Mouse (Mus musculus): ENCODE measurements at regions not wholly inside any gene's neighbourhood (a gene's known extent, or its start where the extent isn't known, plus 50 kb on each side); places are given as distances from the start of the nearest gene placed in this dataset.

GRCm38 (mm10) chrX:12287656-12288561, 127.8 kb upstream of the Bcor start:
- H3K27ac ChIP-seq (ENCODE audit: insufficient read depth, low read depth, low read length, poor library complexity, severe bottlenecking), result no peak overlapping the region; the same call in 1 of the 2 replicates
- peak overlapping the region in 1 of 2 experiments; percentile 22; a peak in 2 of 4 replicates for H3K4me3 ChIP-seq (ENCODE audit: insufficient read depth in 1 of 2, low read depth in 1 of 2, low read length in 2 of 2, poor library complexity in 1 of 2, severe bottlenecking in 1 of 2)
- no peaks in the 10 kb centered on the region for H3K9me3 ChIP-seq (ENCODE audit: control insufficient read depth, insufficient read depth, low read depth, low read length)
- peaks cover 0 to 7% of the 10 kb centered on the region in 2 experiments; a peak in 3 of 4 replicates for H3K4me1 ChIP-seq (ENCODE audit: control insufficient read depth in 2 of 2, insufficient read depth in 2 of 2, low read length in 2 of 2, poor library complexity in 1 of 2)
- H3K9ac ChIP-seq (ENCODE audit: insufficient read depth, low read depth, low read length, poor library complexity, severe bottlenecking), result no peak overlapping the region
- DNase-seq (ENCODE audit: low read depth, low spot score), result no peak
- TF ChIP-seq CHD2 (IDR thresholded peaks at IDR 0.05; ENCODE audit: low read depth, low read length) (no peak), ZNF384 (IDR thresholded peaks at IDR 0.05; ENCODE audit: low read depth, low read length) (peak; percentile 83)
- no peaks in the 10 kb centered on the region for H3K36me3 ChIP-seq (ENCODE audit: control insufficient read depth, insufficient read depth, low read length, poor library complexity, severe bottlenecking)
- in situ Hi-C loops (cut with MboI; ENCODE audit: low sequenced_read_pairs in 2 of 2, unreplicated experiment in 2 of 2), result no loop called here

DNA sequence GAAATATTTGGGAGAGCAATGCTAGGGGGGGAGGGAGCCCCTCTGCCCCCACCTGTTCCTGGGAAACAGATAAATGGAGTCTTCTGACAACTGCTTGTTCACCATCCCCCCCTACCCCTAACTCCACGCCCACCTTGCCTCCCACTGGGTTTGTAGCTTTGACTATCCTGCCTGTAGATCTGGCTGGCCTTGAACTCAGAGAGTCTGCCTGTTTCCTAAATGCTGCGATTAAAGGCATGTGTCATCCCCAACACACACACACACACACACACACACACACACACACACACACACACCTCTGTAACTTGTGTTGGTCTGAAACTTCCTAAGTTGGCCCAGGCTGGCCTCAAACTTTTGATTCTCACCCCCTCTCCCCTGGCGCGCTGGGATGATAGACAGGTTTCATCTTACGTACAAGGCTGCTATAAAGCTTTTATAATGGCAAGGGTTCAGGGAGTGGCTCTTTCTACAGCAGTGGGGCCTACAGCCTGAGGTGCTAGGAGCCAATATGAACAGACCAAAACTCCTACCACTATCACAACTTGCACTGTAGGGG, 128.5 kb upstream of the Bcor start:
- no peaks in the 10 kb centered on the region for H3K9me3 ChIP-seq (ENCODE audit: control insufficient read depth, insufficient read depth, low read depth, low read length)
- no peak for DNase-seq (ENCODE audit: low read depth, low spot score)
- H3K4me3 ChIP-seq (ENCODE audit: insufficient read depth in 1 of 2, low read depth in 1 of 2, low read length in 2 of 2, poor library complexity in 1 of 2, severe bottlenecking in 1 of 2), result no peak overlapping the region
- in situ Hi-C loops (cut with MboI; ENCODE audit: low sequenced_read_pairs in 2 of 2, unreplicated experiment in 2 of 2), result no loop called here
- peaks cover 0 to 9% of the 10 kb centered on the region in 2 experiments; a peak in 3 of 4 replicates for H3K4me1 ChIP-seq (ENCODE audit: control insufficient read depth in 2 of 2, insufficient read depth in 2 of 2, low read length in 2 of 2, poor library complexity in 1 of 2)
- no peak overlapping the region; the same call in 1 of the 2 replicates for H3K27ac ChIP-seq (ENCODE audit: insufficient read depth, low read depth, low read length, poor library complexity, severe bottlenecking)
- no peak for TF ChIP-seq ZC3H11A (IDR thresholded peaks at IDR 0.05; ENCODE audit: borderline replicate concordance, low read depth, low read length)
- no peak for TF ChIP-seq ZNF384 (IDR thresholded peaks at IDR 0.05; ENCODE audit: low read depth, low read length)
- TF ChIP-seq CHD2 (IDR thresholded peaks at IDR 0.05; ENCODE audit: low read depth, low read length), result no peak
- TF ChIP-seq MAFK (IDR thresholded peaks at IDR 0.05; ENCODE audit: insufficient read depth, low read depth, low read length), result no peak
- no peak for TF ChIP-seq HCFC1 (IDR thresholded peaks at IDR 0.05; ENCODE audit: borderline replicate concordance, insufficient read depth, low read length)
- no peaks in the 10 kb centered on the region for H3K36me3 ChIP-seq (ENCODE audit: control insufficient read depth, insufficient read depth, low read length, poor library complexity, severe bottlenecking)
- H3K9ac ChIP-seq (ENCODE audit: insufficient read depth, low read depth, low read length, poor library complexity, severe bottlenecking), result no peak overlapping the region

DNA sequence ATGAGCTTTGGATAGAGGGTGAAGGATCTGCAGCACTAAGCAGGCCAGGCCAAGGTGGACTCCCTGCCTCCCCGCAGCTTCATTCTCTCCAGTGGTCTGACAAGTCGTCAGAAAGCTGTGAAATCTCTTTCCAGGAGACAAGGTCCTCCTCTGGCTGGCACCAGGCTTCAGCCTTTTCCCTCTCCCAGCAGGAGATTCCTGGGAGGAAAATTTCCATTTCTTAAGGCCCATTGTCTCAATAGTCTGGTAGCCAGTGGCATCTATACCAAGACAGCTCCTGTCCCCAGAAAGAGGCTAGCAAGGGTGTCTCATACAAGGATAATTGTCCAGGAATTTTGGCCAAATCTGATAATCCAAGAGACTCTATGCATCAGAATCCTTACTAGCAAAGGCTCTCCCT, 133.0 kb upstream of the Bcor start:
- H3K4me1 ChIP-seq (ENCODE audit: control insufficient read depth in 2 of 2, insufficient read depth in 2 of 2, low read length in 2 of 2, poor library complexity in 1 of 2), result peaks cover 0 to 12% of the 10 kb centered on the region in 2 experiments; a peak in 2 of 4 replicates
- no peaks in the 10 kb centered on the region for H3K36me3 ChIP-seq (ENCODE audit: control insufficient read depth, insufficient read depth, low read length, poor library complexity, severe bottlenecking)
- TF ChIP-seq ZC3H11A (IDR thresholded peaks at IDR 0.05; ENCODE audit: borderline replicate concordance, low read depth, low read length) (no peak), HCFC1 (IDR thresholded peaks at IDR 0.05; ENCODE audit: borderline replicate concordance, insufficient read depth, low read length) (no peak), MAFK (IDR thresholded peaks at IDR 0.05; ENCODE audit: insufficient read depth, low read depth, low read length) (no peak), CHD2 (IDR thresholded peaks at IDR 0.05; ENCODE audit: low read depth, low read length) (no peak), ZNF384 (IDR thresholded peaks at IDR 0.05; ENCODE audit: low read depth, low read length) (no peak)
- in situ Hi-C loops (cut with MboI; ENCODE audit: low sequenced_read_pairs in 2 of 2, unreplicated experiment in 2 of 2), result no loop called here
- DNase-seq (ENCODE audit: low read depth, low spot score), result no peak
- no peak overlapping the region for H3K9ac ChIP-seq (ENCODE audit: insufficient read depth, low read depth, low read length, poor library complexity, severe bottlenecking)
- H3K9me3 ChIP-seq (ENCODE audit: control insufficient read depth, insufficient read depth, low read depth, low read length), result no peaks in the 10 kb centered on the region
- no peak overlapping the region for H3K4me3 ChIP-seq (ENCODE audit: insufficient read depth in 1 of 2, low read depth in 1 of 2, low read length in 2 of 2, poor library complexity in 1 of 2, severe bottlenecking in 1 of 2)
- no peak overlapping the region for H3K27ac ChIP-seq (ENCODE audit: insufficient read depth, low read depth, low read length, poor library complexity, severe bottlenecking)

GRCm38 (mm10) chrX:12294452-12294851, 134.3 kb upstream of the Bcor start:
- Histone ChIP-seq H3K9ac (ENCODE audit: insufficient read depth, low read depth, low read length, poor library complexity, severe bottlenecking) (no peak overlapping the region), H3K27ac (ENCODE audit: insufficient read depth, low read depth, low read length, poor library complexity, severe bottlenecking) (no peak overlapping the region), H3K4me3 (ENCODE audit: insufficient read depth in 1 of 2, low read depth in 1 of 2, low read length in 2 of 2, poor library complexity in 1 of 2, severe bottlenecking in 1 of 2) (no peak overlapping the region), H3K4me1 (ENCODE audit: control insufficient read depth in 2 of 2, insufficient read depth in 2 of 2, low read length in 2 of 2, poor library complexity in 1 of 2) (peaks cover 0 to 9% of the 10 kb centered on the region in 2 experiments; a peak in 1 of 4 replicates), H3K9me3 (ENCODE audit: control insufficient read depth, insufficient read depth, low read depth, low read length) (no peaks in the 10 kb centered on the region), H3K36me3 (ENCODE audit: control insufficient read depth, insufficient read depth, low read length, poor library complexity, severe bottlenecking) (no peaks in the 10 kb centered on the region)
- in situ Hi-C loops (cut with MboI; ENCODE audit: low sequenced_read_pairs in 2 of 2, unreplicated experiment in 2 of 2), result no loop called here
- TF ChIP-seq CHD2 (IDR thresholded peaks at IDR 0.05; ENCODE audit: low read depth, low read length) (no peak), ZC3H11A (IDR thresholded peaks at IDR 0.05; ENCODE audit: borderline replicate concordance, low read depth, low read length) (no peak), MAFK (IDR thresholded peaks at IDR 0.05; ENCODE audit: insufficient read depth, low read depth, low read length) (no peak), ZNF384 (IDR thresholded peaks at IDR 0.05; ENCODE audit: low read depth, low read length) (no peak), HCFC1 (IDR thresholded peaks at IDR 0.05; ENCODE audit: borderline replicate concordance, insufficient read depth, low read length) (no peak)
- DNase-seq (ENCODE audit: low read depth, low spot score), result no peak

Data from ES-E14 (cell line).